10 mouse cellular contexts compared by ENCODE assay signal in the genomic region with DNA sequence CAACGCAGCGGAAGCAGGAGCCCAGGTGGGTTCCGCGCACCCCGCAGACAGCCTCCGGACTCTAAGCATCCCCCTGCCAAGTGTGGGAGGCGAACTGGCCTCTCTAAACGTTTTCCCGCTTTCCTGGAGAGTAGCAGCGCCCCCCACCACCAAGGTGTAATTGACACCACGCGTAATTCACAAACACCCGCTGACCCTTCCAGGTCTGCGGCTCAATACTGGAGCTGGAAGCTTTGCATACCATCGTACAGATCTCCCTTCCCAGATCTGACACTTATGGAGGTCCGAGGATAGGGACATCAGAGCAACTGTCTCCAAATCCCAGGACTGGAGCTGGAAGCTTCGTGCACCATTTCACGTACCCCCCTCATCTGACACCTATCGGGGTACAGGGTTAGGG. TPM values are rescaled to one million over a fixed set of nuclear protein-coding genes. Genes with fewer than 3 reads are reported as not detected.
DNase-seq lines count a peak whose midpoint lies in the region; ATAC-seq and TF ChIP-seq lines count a peak whose summit lies in the region.
"Had no signal": no experiment of that assay in that cellular context is flagged by ENCODE, and none has a peak within 500 bp of the region (broad histone marks: within the 10 kb centered on the region; RNA-seq: fewer than 3 reads in every experiment).

No protein-coding gene starts in this region.

- no peaks in the 10 kb centered on the region for H3K4me1 ChIP-seq in cortical plate, adult 2 months (ENCODE audit: control insufficient read depth, insufficient read depth, low read length)
- peaks cover 29% of the 10 kb centered on the region for H3K4me1 ChIP-seq in hindbrain, embryonic 12.5 days
- H3K4me1 ChIP-seq in midbrain, embryonic 13.5 days (replicated peaks) = peaks cover 30% of the 10 kb centered on the region

- peak overlapping the region; percentile 22; the same call in 1 of the 2 replicates for H3K4me3 ChIP-seq in cortical plate, adult 2 months (ENCODE audit: insufficient read depth, low read length)
- peak overlapping the region; percentile 47 for H3K4me3 ChIP-seq in hindbrain, embryonic 12.5 days
- H3K4me3 ChIP-seq in midbrain, embryonic 13.5 days (replicated peaks) = peak overlapping the region; percentile 57

- H3K27me3 ChIP-seq in hindbrain, embryonic 12.5 days = peaks cover 51% of the 10 kb centered on the region
- peaks cover 57% of the 10 kb centered on the region for H3K27me3 ChIP-seq in midbrain, embryonic 13.5 days

- H3K27ac ChIP-seq in cortical plate, adult 2 months (ENCODE audit: insufficient read depth, low read length) = no peak overlapping the region
- H3K27ac ChIP-seq in hindbrain, embryonic 12.5 days = no peak overlapping the region
- H3K27ac ChIP-seq in midbrain, embryonic 13.5 days = peak overlapping the region; percentile 68
- H3K27ac ChIP-seq: macrophage had no signal

- no peak for TF ChIP-seq CTCF in cortical plate, adult 2 months (IDR thresholded peaks at IDR 0.05; ENCODE audit: extremely low read depth, insufficient read depth, low read length)

- peak; percentile 22 to 29 for DNase-seq in cerebellum, postnatal 25 days
- DNase-seq in cerebellum, adult 18-20 months = no peak
- no peak for DNase-seq in ovary, adult 18-20 months (ENCODE audit: low spot score)
- no peak for DNase-seq in left cerebral cortex, postnatal 4 days
- DNase-seq in left cerebral cortex, adult 9 months (ENCODE audit: low spot score in 2 of 2) = no peak

- no peak overlapping the region; the same call in 1 of the 2 replicates for H3K9ac ChIP-seq in hindbrain, embryonic 12.5 days
- peak overlapping the region; percentile 62 for H3K9ac ChIP-seq in midbrain, embryonic 13.5 days (replicated peaks)

- no peaks in the 10 kb centered on the region for H3K9me3 ChIP-seq in hindbrain, embryonic 12.5 days (replicated peaks)
- H3K9me3 ChIP-seq in midbrain, embryonic 13.5 days = no peaks in the 10 kb centered on the region

- TF ChIP-seq POLR2A in cortical plate, adult 2 months (IDR thresholded peaks at IDR 0.05; ENCODE audit: extremely low read depth, insufficient read depth, low read length) = no peak

- H3K4me2 ChIP-seq in hindbrain, embryonic 12.5 days (replicated peaks) = peak overlapping the region; percentile 94
- H3K4me2 ChIP-seq in midbrain, embryonic 13.5 days (replicated peaks) = peak overlapping the region; percentile 92

- no peaks in the 10 kb centered on the region for H3K36me3 ChIP-seq in hindbrain, embryonic 12.5 days
- H3K36me3 ChIP-seq in midbrain, embryonic 13.5 days = no peaks in the 10 kb centered on the region

- WGBS in hindbrain, embryonic 12.5 days = 2% methylated on average over 19 of the region's 19 CpGs
- WGBS in midbrain, embryonic 13.5 days = 3% methylated on average over 19 of the region's 19 CpGs

- intact Hi-C loops in left cerebral cortex, postnatal 4 days (cut with DNase I) = no loop called here

- ATAC-seq in hindbrain, embryonic 12.5 days (ENCODE audit: low FRiP score) = no peak
- peak; percentile 5; the same call in 1 of the 2 replicates for ATAC-seq in midbrain, embryonic 13.5 days
- ATAC-seq: activated CD4-positive, CD25-positive, alpha-beta regulatory T cell, adult 4 months had no signal

RNA-seq across cellular contexts. Expression of a gene that starts 43.9 kb away (rescaled TPM):
- polyA plus RNA-seq in cortical plate, adult 2 months (2012; rRNA removed) = 18.9 TPM in 2 replicates
- 37.7 and 39.0 TPM in 2 replicates for polyA plus RNA-seq in hindbrain, embryonic 12.5 days (2016; fragmentation: Nextera tagmentation; extraction: Ambion mirVana)
- polyA plus RNA-seq in midbrain, embryonic 13.5 days (2015; fragmentation: Nextera tagmentation; extraction: Ambion mirVana) = 41.6 and 42.0 TPM in 2 replicates
- 10 to 100 TPM; 21.2 to 23.7 TPM for total RNA-seq in left cerebral cortex, postnatal 4 days (2021)

Comparison
In these comparisons a context has a peak if more than half of its experiments do, and no peak if none do; other contexts are left out.
1. DNase-seq: peak in cerebellum, postnatal 25 days (2 of 2); none in cerebellum, adult 18-20 months (0 of 2), ovary, adult 18-20 months (single experiment), left cerebral cortex, postnatal 4 days (single experiment) and left cerebral cortex, adult 9 months (0 of 2).
2. Peak in every context shown above with its lines, with median percentiles within 50 percentile points of each other: H3K4me3 ChIP-seq.